Mouse (Mus musculus): ENCODE data around the gene Ranbp17. TPM values are rescaled to one million over a fixed set of nuclear protein-coding genes. Genes with fewer than 3 reads are reported as not detected.

Gene Ranbp17
- polyA plus RNA-seq, 1 experiment from 2014 or later: 13.3 TPM

DNA sequence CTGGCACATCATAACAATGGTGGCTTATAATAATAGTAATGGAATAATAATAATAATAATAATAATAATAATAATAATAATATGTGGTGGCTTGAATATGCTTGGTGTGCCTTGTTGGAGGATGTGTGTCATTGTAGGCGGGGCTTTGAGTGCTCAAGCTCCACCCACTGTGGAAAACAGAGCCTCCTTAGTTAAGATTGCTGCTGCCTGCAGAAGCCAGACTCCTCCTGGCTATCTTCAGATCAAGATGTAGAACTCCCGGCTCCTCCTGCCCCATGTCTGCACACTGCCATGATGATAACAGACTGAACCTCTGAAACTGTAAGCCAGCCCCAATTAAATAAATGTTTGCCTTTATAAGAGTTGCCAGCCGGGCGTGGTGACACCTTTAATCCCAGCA is 21.0 kb upstream of the Ranbp17 start:
- H3K4me3 ChIP-seq (ENCODE audit: low read depth, low read length): no peak overlapping the region
- H3K4me2 ChIP-seq (ENCODE audit: low read depth, low read length): no peak overlapping the region
- no peak overlapping the region for H3K27ac ChIP-seq (replicated peaks; ENCODE audit: low read depth, low read length)
- H3K9me3 ChIP-seq (replicated peaks; ENCODE audit: control insufficient read depth, low read length): no peaks in the 10 kb centered on the region
- H3K9ac ChIP-seq (replicated peaks; ENCODE audit: low read length): no peak overlapping the region
- DNase-seq (ENCODE audit: low spot score): no peak
- H3K27me3 ChIP-seq (ENCODE audit: control insufficient read depth, insufficient read depth, low read length): no peaks in the 10 kb centered on the region
- H3K4me1 ChIP-seq (ENCODE audit: control insufficient read depth, insufficient read depth, low read length): no peaks in the 10 kb centered on the region
- H3K36me3 ChIP-seq (replicated peaks; ENCODE audit: control insufficient read depth, insufficient read depth, low read depth, low read length): no peaks in the 10 kb centered on the region
- WGBS: 85% methylated on average over 4 of the region's 4 CpGs
- no peak for ATAC-seq (replicated peaks; ENCODE audit: insufficient number of reproducible peaks, low FRiP score, low TSS enrichment, low read depth)

DNA sequence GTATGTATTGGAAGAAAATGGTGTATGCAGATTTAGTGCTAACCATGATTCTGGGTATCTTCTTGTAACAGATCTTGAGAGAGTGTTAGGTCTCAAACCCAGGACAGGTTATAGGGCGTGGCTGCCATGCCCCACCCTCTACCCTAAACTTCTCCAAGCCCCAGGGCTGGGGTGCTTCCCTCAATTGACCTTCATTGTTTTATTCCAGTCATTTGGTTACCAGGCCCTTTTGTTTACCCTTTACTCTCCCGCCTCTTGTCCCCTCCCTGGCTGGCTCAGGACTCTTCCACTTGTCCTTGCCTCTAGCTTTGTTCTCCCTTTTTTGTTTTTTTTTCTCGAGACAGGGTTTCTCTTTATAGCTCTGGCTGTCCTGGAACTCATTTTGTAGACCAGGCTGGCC is 20.0 kb upstream of the Ranbp17 start:
- Histone ChIP-seq H3K9me3 (replicated peaks; ENCODE audit: control insufficient read depth, low read length) (no peaks in the 10 kb centered on the region), H3K4me2 (ENCODE audit: low read depth, low read length) (no peak overlapping the region), H3K27me3 (ENCODE audit: control insufficient read depth, insufficient read depth, low read length) (no peaks in the 10 kb centered on the region), H3K27ac (replicated peaks; ENCODE audit: low read depth, low read length) (no peak overlapping the region), H3K9ac (replicated peaks; ENCODE audit: low read length) (no peak overlapping the region), H3K4me1 (ENCODE audit: control insufficient read depth, insufficient read depth, low read length) (no peaks in the 10 kb centered on the region), H3K4me3 (ENCODE audit: low read depth, low read length) (no peak overlapping the region), H3K36me3 (replicated peaks; ENCODE audit: control insufficient read depth, insufficient read depth, low read depth, low read length) (no peaks in the 10 kb centered on the region)
- no peak for ATAC-seq (replicated peaks; ENCODE audit: insufficient number of reproducible peaks, low FRiP score, low TSS enrichment, low read depth)
- no peak for DNase-seq (ENCODE audit: low spot score)
- 66% methylated on average over 3 of the region's 3 CpGs for whole genome bisulfite sequencing

DNA sequence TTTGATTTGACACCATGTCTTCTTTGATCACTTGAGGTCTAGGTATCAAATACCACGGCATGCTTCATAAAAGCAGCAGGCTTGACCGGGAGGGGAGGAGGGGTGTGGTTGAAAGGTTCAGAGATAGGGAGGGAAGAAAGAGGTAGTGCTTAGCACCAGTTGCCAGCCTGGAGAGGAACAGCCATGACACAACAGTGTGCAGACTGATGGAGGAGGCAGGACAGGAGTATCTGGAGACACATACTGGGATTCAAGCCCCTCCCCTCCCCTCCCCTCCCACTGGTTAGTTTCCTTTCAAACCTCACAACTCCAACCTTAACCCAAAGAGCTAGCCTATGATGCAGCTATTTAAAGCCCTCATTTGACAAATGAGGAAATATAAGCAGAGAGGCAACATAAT is 16.0 kb upstream of the Ranbp17 start:
- no peaks in the 10 kb centered on the region for H3K4me1 ChIP-seq (ENCODE audit: control insufficient read depth, insufficient read depth, low read length)
- ATAC-seq (replicated peaks; ENCODE audit: insufficient number of reproducible peaks, low FRiP score, low TSS enrichment, low read depth) (no peak), DNase-seq (ENCODE audit: low spot score) (no peak)
- no peak overlapping the region for H3K9ac ChIP-seq (replicated peaks; ENCODE audit: low read length)
- H3K4me3 ChIP-seq (ENCODE audit: low read depth, low read length): no peak overlapping the region
- no peaks in the 10 kb centered on the region for H3K27me3 ChIP-seq (ENCODE audit: control insufficient read depth, insufficient read depth, low read length)
- H3K9me3 ChIP-seq (replicated peaks; ENCODE audit: control insufficient read depth, low read length): no peaks in the 10 kb centered on the region
- H3K27ac ChIP-seq (replicated peaks; ENCODE audit: low read depth, low read length): no peak overlapping the region
- WGBS: 43% methylated on average over 2 of the region's 2 CpGs
- no peaks in the 10 kb centered on the region for H3K36me3 ChIP-seq (replicated peaks; ENCODE audit: control insufficient read depth, insufficient read depth, low read depth, low read length)
- no peak overlapping the region for H3K4me2 ChIP-seq (ENCODE audit: low read depth, low read length)

DNA sequence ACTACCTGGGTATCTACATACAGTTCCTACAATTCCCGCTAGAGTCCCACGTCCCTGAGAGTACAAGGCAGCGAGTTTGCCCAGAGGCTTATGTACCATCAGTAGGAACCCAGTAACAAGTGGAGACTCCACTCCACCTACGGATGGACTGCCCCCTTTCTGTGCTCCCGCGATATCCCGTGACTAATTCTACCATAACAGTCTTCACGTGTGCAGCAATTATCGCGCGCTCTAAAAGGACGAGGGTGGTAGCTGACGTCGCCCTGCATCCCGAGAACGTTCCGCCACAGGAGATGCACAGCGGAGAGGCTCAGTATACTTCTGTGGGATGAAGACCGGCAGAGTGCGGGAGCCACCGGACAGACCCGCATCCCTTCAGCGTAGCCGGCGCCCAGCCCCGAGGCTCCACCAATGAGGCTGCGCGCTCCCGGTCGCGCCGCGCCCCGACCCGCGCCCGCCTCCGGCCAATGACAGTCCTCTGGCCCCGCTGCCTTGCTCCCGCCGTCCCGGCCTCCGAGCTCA is 631 bp downstream of the Ranbp17 start:
- ATAC-seq (replicated peaks; ENCODE audit: insufficient number of reproducible peaks, low FRiP score, low TSS enrichment, low read depth): peak; percentile 91
- no peaks in the 10 kb centered on the region for H3K36me3 ChIP-seq (replicated peaks; ENCODE audit: control insufficient read depth, insufficient read depth, low read depth, low read length)
- H3K4me3 ChIP-seq (ENCODE audit: low read depth, low read length): peak overlapping the region; percentile 88
- peak overlapping the region; percentile 87 for H3K9ac ChIP-seq (replicated peaks; ENCODE audit: low read length)
- peak overlapping the region; percentile 63 for H3K4me2 ChIP-seq (ENCODE audit: low read depth, low read length)
- no peaks in the 10 kb centered on the region for H3K27me3 ChIP-seq (ENCODE audit: control insufficient read depth, insufficient read depth, low read length)
- no peaks in the 10 kb centered on the region for H3K9me3 ChIP-seq (replicated peaks; ENCODE audit: control insufficient read depth, low read length)
- H3K4me1 ChIP-seq (ENCODE audit: control insufficient read depth, insufficient read depth, low read length): no peaks in the 10 kb centered on the region
- peak overlapping the region; percentile 65 for H3K27ac ChIP-seq (replicated peaks; ENCODE audit: low read depth, low read length)
- under 1% methylated on average over 41 of the region's 43 CpGs for WGBS
- DNase-seq (ENCODE audit: low spot score): peak; percentile 82

DNA sequence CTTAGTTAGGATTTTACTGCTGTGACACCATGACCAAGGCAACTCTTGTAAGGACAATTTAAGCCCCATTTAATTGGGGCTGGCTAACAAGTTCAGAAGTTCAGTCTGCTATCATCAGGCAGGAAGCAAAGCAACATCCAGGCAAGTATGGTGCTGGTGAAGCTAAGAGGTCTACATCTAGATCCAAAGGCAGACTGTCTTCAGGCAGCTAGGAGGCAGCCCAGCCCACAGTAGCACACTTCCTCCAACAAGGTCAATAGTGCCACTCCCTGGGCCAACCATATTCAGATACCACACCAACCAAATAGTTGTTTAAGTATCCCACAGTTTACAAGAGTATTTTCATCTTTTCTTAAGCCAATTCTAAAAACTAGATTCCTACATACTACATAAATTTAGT is 4.1 kb downstream of the Ranbp17 start:
- Histone ChIP-seq H3K27ac (replicated peaks; ENCODE audit: low read depth, low read length) (no peak overlapping the region), H3K27me3 (ENCODE audit: control insufficient read depth, insufficient read depth, low read length) (no peaks in the 10 kb centered on the region), H3K36me3 (replicated peaks; ENCODE audit: control insufficient read depth, insufficient read depth, low read depth, low read length) (no peaks in the 10 kb centered on the region), H3K4me2 (ENCODE audit: low read depth, low read length) (no peak overlapping the region), H3K9ac (replicated peaks; ENCODE audit: low read length) (no peak overlapping the region), H3K4me3 (ENCODE audit: low read depth, low read length) (no peak overlapping the region), H3K4me1 (ENCODE audit: control insufficient read depth, insufficient read depth, low read length) (no peaks in the 10 kb centered on the region), H3K9me3 (replicated peaks; ENCODE audit: control insufficient read depth, low read length) (no peaks in the 10 kb centered on the region)
- ATAC-seq (replicated peaks; ENCODE audit: insufficient number of reproducible peaks, low FRiP score, low TSS enrichment, low read depth) (no peak), DNase-seq (ENCODE audit: low spot score) (no peak)

DNA sequence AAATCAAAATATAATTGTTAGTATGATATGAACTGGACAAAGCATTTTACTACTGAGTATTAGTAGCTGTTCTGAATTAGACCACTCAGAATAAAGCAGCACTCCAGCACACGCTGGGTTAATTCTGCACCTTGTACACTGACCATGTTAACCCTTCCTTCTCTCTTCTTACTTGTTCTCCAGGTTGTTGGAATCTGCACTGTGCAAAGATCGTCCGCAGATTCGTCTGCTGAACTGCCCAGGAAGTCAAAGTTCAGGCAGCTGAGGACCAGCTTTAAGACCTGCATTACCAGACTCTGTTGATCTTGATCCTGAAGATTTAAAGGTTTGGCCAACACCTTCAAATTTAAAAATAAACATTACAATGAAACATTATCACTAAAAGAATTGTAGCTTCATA is 27.8 kb downstream of the Ranbp17 start:
- Histone ChIP-seq H3K4me1 (ENCODE audit: control insufficient read depth, insufficient read depth, low read length) (no peaks in the 10 kb centered on the region), H3K36me3 (replicated peaks; ENCODE audit: control insufficient read depth, insufficient read depth, low read depth, low read length) (no peaks in the 10 kb centered on the region), H3K4me2 (ENCODE audit: low read depth, low read length) (no peak overlapping the region), H3K27me3 (ENCODE audit: control insufficient read depth, insufficient read depth, low read length) (no peaks in the 10 kb centered on the region), H3K9me3 (replicated peaks; ENCODE audit: control insufficient read depth, low read length) (no peaks in the 10 kb centered on the region), H3K27ac (replicated peaks; ENCODE audit: low read depth, low read length) (no peak overlapping the region), H3K4me3 (ENCODE audit: low read depth, low read length) (no peak overlapping the region), H3K9ac (replicated peaks; ENCODE audit: low read length) (no peak overlapping the region)
- DNase-seq (ENCODE audit: low spot score) (no peak), ATAC-seq (replicated peaks; ENCODE audit: insufficient number of reproducible peaks, low FRiP score, low TSS enrichment, low read depth) (no peak)
- WGBS: 58% methylated on average over 4 of the region's 4 CpGs

DNA sequence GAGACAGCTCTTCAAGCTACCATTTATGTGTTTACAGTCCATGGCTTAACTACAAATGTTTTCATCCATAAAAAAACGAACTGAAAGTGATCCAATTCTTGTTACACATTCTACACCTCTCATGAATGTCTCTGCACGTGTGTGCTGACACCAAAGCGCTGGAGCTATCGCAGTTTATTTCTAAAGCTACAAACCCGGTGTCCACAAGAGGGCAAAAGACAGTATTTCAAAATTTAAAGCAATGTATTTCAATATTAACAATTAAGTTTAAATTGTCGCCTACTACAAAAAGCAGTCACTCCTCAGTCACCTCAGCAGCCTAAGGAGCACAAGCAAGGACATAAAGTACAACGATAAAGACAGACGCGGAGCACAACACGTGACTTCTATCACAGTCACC is 33.1 kb downstream of the Ranbp17 start:
- Histone ChIP-seq H3K27me3 (ENCODE audit: control insufficient read depth, insufficient read depth, low read length) (no peaks in the 10 kb centered on the region), H3K9me3 (replicated peaks; ENCODE audit: control insufficient read depth, low read length) (no peaks in the 10 kb centered on the region), H3K4me1 (ENCODE audit: control insufficient read depth, insufficient read depth, low read length) (no peaks in the 10 kb centered on the region), H3K9ac (replicated peaks; ENCODE audit: low read length) (no peak overlapping the region), H3K36me3 (replicated peaks; ENCODE audit: control insufficient read depth, insufficient read depth, low read depth, low read length) (no peaks in the 10 kb centered on the region), H3K4me2 (ENCODE audit: low read depth, low read length) (no peak overlapping the region), H3K4me3 (ENCODE audit: low read depth, low read length) (no peak overlapping the region), H3K27ac (replicated peaks; ENCODE audit: low read depth, low read length) (no peak overlapping the region)
- WGBS: 85% methylated on average over 10 of the region's 10 CpGs
- ATAC-seq (replicated peaks; ENCODE audit: insufficient number of reproducible peaks, low FRiP score, low TSS enrichment, low read depth) (no peak), DNase-seq (ENCODE audit: low spot score) (no peak)

DNA sequence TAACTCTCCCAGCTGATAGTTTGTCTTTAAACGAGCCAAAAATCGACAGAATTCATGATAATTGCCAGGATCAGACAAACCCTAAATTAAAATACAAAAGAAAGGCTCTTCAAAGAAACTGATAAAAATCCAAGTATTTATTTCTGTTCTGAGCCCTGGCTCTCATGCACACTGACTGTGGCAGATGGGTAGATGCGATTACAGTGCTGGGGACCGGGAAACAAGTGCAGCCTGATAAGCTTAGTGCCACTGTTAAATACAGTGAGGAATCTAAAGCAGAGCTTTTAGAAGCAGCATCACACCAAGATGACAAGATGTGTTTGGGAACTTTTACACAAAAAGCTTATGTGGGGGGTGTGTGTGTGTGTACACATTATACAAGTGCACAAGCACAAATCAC is 34.3 kb downstream of the Ranbp17 start:
- H3K9me3 ChIP-seq (replicated peaks; ENCODE audit: control insufficient read depth, low read length): no peaks in the 10 kb centered on the region
- no peak overlapping the region for H3K9ac ChIP-seq (replicated peaks; ENCODE audit: low read length)
- no peaks in the 10 kb centered on the region for H3K36me3 ChIP-seq (replicated peaks; ENCODE audit: control insufficient read depth, insufficient read depth, low read depth, low read length)
- H3K4me3 ChIP-seq (ENCODE audit: low read depth, low read length): no peak overlapping the region
- ATAC-seq (replicated peaks; ENCODE audit: insufficient number of reproducible peaks, low FRiP score, low TSS enrichment, low read depth): no peak
- WGBS: 86% methylated on average over 4 of the region's 4 CpGs
- DNase-seq (ENCODE audit: low spot score): no peak
- no peak overlapping the region for H3K27ac ChIP-seq (replicated peaks; ENCODE audit: low read depth, low read length)
- H3K4me2 ChIP-seq (ENCODE audit: low read depth, low read length): no peak overlapping the region
- no peaks in the 10 kb centered on the region for H3K27me3 ChIP-seq (ENCODE audit: control insufficient read depth, insufficient read depth, low read length)
- no peaks in the 10 kb centered on the region for H3K4me1 ChIP-seq (ENCODE audit: control insufficient read depth, insufficient read depth, low read length)

Measured in embryonic facial prominence, embryonic 11.5 days (tissue).